Mouse (Mus musculus): ENCODE results near the gene H2al1k.
A peak's percentile ranks its signal among the peaks of the same experiment; 100 is the strongest.
"Not testable (repeated sequence)": the region's sequence is repeated elsewhere in the genome, so short reads cannot be mapped to it uniquely, and the experiment has no call there.

H2al1k gene

GRCm38 (mm10) chrX:9350327-9350726 lies at the start of gene H2al1k:
H2al1k (plus strand) TSS chrX:9350627.
- DNase-seq: not testable (repeated sequence)

- DNase-seq: no peak
Observed at GRCm38 (mm10) chrX:9302791-9303190, 47.6 kb upstream of the H2al1k start.

GRCm38 (mm10) chrX:9303455-9303854 lies 47.0 kb upstream of the H2al1k start:
- no peak for DNase-seq

DNA sequence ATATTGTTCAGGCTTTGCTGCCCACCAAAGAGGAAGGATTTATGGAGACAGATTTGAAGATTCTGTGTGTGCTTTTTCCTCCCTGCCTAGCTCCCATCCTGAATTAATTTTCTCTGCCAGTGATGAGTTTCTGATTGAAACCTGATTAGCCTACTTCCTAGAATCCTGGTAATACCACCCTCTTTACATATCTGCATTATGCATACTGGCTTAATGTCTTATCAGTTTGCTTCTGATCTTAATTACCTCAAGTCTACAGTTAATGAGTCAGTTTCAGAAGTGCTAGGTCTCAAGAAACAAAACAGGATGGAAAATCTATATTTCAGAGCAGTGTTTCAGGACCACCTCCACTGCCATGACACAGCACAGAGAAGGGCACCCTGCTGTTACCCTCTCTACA lies 34.0 kb upstream of the H2al1k start:
- DNase-seq: not testable (repeated sequence)

DNA sequence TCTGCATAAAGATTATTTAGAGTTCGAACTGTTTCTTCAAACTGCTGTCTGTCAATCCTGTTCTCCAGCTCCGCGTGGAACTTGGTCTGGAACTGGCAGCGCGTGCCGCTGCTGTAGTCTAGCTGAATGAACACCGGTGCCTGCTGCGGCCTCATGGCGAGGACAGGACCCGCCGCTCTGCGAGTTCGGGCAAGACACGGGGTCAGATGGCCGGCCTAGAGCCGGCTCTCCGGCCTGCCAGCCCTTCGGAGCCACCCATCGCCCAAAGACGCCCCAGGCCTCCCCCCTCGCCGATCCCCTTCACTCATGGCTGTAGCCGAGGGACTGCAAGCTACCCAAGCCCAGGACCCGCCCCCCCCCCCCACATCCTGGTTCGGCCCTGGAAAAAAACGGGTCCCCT lies 22.5 kb upstream of the H2al1k start:
- not testable (repeated sequence) for DNase-seq

DNA sequence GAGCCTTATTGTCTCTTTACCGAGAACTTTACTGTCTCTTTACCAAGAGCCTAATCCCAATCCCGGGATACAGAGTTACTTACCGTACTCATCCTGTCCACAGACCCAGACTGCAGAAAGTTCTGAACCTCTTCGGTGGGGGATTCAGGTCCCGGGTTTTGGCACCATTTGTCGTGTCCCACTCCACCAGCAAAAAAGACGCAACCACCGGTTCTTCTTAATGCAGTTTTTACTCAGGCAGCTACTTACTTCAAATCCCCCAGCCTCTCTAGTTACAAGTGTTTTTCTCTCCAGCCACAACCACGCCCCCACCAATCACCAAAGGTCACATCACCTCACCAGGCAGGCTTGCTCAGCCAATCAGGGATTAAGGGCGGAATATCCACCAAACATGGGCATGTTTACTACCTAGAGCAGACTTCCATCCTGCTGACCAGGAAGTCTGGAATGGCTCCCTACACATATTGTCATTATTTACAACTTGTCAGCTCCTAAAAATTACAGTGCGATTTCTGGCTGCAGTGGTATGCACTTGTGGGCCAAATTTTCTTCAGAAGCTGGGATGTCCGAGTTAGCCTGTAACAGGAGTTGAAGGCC lies 18.0 kb upstream of the H2al1k start:
- DNase-seq: not testable (repeated sequence)

DNA sequence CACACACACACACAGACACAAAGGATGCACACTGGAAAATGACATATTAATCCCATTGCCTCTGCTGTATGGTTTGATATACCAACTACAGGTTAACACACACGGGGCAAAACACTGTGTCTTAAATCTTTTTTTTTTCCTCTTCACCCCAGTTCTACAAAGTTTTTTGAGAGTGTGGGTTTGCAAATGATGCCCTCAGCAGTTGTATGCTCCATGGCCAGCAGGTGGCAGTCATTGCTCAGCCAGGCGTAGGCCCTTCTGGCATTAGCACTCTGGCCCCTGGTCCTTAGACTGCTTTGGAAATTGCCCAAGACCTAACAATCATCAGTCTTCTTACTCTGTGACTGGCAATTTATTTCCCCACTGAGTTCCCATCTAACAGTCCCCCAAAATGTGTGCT lies 17.4 kb upstream of the H2al1k start:
- DNase-seq: peak; percentile 57

- not testable (repeated sequence) for DNase-seq
Observed at GRCm38 (mm10) chrX:9334996-9335395, 15.4 kb upstream of the H2al1k start.

DNA sequence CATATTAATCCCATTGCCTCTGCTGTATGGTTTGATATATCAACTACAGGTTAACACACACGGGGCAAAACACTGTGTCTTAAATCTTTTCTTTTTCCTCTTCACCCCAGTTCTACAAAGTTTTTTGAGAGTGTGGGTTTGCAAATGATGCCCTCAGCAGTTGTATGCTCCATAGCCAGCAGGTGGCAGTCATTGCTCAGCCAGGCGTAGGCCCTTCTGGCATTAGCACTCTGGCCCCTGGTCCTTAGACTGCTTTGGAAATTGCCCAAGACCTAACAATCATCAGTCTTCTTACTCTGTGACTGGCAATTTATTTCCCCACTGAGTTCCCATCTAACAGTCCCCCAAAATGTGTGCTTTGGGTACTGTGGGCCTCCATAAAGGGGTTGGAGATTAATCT lies 23.6 kb downstream of the H2al1k start:
- DNase-seq: peak; percentile 25

DNA sequence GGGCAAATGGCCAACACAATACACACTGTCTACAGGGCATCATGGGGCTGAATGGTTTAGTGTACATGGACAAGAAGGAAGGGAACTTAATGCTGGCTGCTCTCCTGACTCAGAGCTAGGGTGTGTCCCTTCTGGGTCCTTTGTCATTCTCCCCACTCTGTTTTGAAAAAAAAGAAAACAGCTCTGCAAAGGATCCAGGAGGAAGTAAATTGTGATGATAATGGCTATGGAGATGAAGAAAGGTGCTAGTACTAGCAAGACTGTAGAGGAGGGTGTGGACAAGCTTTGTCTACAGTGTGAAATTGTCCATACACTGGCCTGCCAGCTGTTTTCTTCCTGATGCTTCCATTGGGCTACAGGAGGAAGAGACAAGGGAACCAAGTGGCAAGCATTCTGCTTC lies 25.5 kb downstream of the H2al1k start:
- not testable (repeated sequence) for DNase-seq
